Mouse (Mus musculus) right cerebral cortex, adult 2 months (tissue): ENCODE results near the gene Kiz.

Source experiments
- DNase-seq, 2 experiments: peaks; one replicate each; pipeline ENCODE4 v3.0.0; 2021 to 2022; ENCODE audit warnings: low spot score in 2 of 2

Kiz gene

DNA sequence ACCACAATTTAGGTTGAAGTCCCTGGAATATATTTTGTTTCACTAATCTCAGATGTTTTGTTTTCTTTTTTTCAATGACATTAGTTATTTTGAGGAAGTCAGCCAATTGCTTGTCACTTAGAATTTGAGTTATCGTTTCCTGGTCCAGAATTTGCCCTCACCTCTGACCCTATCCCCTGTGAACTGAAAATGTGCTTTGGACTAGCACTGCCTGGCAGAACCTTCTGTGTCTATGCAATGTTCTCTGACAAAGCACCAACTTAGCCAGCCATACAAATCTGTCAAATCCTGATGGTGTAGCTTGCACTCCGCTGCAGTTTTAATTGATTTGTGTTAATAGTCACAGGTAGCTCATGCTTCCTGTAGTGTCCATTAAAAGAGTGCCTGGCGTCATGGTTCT, 10.1 kb downstream of the Kiz start:
- DNase-seq, result no peak

DNA sequence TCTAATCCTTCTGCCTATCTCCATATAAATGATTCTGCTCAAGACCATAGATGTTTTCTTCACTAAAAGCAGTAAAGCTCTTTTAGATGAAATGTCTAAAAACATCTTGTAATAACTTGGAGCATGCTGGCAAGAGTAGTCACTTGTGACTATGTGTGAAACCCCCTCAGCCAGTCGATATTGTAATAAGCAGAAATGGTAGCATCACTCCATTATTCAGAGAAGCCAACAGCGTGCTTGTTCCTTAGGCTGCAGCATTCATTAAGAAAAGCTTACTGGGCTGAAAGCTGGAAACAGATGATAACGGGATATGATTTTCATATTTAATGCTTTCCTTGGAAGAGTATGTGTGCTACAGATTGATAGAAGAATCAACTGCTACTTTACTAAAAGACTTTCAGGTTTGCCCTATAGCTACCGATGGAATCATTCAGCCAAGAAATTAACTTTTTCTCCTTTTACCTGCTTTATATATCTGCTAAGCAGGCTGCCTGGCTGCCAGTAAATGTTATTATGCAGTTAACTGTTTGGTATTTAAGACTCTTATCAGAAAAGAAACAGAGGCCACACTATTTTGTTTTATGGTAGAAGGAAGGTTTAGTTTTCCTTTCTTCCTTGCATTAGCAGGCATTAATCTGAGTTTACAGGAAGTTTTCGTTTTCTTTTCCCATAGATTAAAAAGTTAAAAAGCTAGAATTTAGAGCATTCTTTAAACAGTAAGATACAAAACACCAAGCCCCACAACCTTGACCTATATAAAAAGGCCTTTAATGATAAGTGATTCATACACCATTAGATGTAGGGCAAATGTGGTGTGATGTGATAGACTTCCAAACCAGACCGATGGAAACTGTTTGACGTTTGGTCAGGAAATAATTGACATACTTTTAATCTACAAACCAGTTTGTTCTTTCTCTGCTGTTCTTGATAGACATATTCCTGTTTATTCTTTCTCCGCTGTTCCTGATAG, 15.9 kb downstream of the Kiz start:
- no peak for DNase-seq

DNA sequence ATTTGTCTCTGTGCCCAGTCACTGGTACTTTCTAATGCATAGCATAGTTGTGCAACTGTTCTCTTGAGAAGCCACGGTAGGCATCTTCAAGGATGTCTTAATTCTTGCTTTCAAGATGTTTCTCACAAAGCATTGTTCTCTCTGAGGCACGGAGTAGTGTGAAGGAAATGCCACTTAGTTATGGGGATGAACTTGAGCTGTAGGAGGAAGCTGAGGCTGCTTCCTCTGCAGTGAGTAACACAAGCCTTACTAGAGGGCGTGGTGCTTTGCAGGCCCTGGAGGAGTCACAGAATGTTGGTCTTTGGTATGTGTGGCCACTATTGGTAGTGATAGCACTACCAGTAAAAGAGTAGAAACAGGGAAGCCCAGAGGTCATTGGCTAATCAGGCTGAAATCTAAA, 17.0 kb downstream of the Kiz start:
- no peak for DNase-seq

DNA sequence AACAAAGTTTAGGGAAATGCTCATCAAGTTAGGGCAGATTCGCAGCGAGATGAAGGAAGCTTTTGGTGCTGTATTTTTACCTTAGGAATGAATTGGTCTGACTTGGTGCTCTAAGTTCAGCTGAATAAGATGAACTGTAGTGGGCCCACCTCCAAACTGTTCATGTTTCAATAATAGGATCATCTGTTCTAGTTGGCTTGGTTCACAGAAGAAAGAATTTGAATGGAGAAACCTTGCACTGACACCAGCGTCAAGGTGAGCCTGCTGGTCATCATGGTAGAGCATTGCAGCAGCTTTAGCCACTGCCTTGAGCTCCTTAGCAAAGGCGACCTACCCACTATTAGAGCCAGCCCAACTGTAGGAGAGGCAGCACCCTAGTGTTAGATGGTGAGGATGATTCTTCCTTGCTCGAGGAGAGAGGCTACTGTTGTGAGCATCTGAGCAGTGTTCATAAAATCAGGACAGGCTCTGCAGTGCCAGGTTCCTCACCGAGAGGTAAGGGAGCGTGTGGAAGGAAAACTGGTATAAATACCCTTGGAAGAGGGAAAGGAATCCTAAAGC, 18.3 kb downstream of the Kiz start:
- no peak for DNase-seq

DNA sequence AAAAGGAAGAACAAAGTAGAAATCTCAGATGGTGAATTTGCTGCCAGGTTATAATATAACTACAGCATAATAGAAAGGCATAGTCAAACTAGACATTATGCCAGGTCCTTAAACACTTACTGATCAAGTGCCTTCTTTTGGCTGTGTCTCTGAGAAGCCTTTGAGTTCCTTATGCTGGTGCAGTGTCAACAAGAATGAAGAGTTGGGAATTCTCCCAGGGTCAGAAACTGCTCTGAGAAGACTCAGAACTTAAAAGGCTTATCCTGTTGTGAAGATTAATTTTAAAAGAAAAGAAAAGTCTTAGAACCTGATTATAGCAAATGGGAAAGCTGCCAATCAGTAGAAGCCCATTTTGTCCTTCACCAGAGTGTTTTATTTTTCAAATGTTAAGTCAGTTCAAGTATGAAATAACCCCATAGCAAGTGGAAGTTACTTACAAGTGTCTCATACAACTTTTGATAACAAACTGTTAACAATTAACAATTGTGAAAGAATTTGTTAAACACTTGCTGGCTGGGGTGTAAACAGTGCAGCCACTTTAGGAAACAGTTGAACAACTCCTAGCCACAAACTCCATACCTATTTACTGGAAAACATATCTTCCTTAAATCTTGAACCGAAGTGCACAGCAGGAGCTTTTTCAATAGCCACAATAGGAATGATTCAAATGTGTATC, 21.9 kb downstream of the Kiz start:
- DNase-seq, result no peak

DNA sequence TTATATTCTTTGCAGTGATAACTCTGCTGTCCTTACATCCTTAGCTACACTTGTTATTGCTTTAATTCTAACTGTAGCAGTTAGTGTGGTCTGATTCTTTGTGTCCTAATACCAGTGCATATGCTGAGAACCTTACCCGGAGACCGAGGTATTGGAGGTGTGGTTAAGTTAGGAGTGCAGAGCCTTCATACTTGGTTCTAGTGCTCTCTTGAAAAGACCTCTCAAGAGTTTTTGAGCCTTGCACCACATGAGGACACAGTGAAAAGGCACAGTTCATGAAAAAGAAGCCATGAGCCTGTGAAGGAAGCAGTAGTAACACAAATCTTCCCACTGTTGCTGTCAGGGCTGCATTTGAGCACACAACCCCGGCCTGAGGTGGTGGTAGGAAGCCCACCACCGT, 26.0 kb downstream of the Kiz start:
- no peak for DNase-seq

DNA sequence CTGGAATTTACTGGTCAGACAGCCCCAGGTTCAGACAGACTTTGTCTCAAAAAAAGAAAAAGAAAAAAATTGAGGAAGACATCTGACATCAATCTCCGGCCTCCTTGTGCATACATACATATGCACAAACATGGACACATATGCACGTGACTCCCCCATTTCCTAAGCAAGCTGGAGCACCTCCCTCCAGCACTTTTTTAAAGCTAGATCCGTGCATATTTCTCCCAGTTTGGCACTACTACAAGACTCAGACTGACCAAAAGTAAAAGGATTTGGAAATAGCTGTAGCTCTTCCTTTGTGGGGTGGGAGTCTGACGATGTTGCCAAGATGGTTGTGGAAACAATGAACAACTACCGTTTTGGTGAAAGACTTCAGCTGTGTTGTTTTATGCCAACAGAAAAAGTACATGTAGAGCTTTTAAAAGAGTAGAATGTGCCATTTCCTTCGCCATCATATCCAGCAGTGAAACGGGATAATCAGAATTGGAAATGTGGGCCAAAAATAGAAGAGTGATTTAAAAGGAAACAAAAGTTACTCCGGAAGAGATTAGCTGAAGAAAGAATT, 28.7 kb downstream of the Kiz start:
- DNase-seq, result no peak

DNA sequence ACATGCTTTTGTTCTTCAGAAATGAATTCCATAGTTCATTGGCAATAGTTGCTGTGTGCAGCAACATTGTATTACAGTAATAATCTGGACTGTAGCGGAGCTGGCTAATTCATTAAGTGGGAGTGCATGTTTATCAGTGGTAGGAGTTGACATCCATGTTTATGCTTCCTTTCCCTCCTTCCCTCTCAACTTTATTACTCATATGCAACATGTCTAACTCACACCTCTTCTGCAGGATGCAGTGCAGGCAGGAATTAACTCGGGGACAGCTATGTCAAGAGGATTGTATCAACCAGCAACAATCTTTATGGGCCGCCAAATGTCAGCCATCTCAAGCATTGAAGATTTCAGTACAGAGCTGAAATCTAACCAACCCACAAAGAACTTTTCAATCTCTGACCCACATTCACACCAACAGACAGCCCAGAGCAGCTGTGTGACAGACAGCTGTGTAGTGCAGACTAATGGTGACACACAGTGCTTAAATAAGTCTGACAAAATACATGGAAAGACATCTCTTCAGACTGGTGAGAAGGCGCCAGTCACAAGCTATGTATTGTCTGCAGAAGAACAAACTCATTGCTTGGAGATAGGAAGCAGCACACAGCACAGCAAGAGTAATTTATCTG, 33.2 kb downstream of the Kiz start:
- no peak for DNase-seq

DNA sequence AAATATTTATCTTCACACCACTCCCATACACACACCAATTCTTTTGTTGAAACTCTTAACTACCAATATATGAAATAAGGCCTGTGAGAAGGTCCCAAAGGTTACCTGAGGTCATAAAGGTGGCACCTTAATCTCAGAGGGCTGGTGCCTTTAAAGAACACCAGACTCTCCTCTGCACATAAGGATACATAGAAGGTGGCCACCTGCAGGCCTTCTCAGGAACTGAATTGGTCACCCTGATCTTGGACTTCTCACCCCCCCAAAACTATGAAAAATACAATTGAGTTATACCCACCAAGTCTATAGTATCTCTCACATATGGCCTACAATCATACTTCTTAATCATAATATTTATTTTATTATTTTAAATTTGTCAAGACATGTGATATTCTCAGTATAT, 43.3 kb downstream of the Kiz start:
- no peak for DNase-seq

DNA sequence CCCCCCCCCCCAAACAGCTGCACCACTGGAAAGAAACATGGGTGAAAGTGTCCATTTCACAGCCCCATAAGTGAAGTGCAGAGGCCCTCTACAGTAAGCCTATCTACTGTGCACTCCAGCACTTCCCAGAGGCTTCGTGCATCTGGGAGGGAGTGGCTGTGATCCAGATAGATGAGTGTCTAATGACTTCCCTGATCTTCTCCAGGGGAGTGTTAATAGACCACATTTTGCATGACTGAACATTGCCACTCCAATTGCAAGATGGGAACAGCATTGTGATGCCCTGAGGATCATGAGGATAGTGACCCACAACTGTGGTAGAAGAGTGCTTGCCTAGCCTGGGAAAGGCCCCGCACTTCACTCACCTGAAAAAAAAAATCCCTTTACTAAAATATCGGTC, 60.4 kb downstream of the Kiz start:
- DNase-seq, result no peak

DNA sequence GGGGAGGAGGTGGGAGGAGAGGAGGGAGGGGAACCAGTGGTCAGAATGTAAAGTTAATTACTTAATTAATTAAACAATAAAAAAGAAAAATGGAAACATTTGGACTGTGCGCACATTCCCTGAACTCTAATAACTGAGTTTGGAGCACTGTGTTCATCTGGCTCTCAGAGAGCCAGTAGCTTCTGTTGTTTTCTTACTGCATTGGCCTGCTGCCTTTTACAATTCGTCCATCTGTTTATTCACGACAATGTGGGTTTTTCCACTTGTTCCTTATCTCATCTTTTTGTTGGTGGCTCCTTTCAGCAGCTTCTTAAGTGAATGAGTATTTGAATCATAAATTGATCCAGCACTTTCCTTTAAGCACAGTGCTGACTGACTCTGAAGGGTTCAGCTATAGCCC, 62.1 kb downstream of the Kiz start:
- no peak for DNase-seq

DNA sequence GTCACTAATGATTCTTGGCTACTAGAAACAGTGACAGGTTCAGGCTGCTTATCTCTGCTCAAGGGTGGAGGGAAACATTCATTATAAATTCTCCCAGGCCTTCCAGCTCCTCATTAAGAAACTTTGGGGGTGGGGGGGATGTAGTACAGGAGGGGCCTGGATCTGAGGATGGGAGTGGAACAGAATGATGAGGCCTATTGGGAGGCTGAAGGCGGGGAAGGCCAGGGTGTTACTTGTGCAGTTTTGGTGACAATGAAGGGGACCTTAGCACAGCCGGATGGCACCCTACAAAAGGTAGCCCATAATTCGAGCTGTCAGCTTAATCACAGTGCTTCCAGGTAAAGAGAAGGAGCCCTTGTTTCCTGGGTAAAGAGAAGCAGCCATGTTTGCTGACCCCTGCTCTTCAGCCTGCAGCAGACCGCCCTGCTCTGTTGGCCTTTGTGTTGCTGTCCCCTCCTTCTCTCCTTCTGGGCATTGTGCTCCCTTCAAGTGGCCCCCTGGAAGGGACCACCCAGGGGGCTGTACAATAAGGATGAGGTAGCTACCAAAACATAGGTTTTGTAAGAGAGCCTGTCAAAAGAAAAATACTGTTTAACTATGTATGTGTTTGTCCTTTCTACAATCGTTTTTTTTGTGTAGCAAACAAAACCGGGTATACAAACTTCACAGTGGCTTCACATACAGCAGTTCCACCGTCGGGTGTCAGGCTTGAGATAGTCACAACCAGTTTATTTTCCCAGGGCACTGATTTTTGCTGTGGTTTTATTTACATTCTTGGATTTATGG, 64.9 kb downstream of the Kiz start:
- DNase-seq, result no peak

DNA sequence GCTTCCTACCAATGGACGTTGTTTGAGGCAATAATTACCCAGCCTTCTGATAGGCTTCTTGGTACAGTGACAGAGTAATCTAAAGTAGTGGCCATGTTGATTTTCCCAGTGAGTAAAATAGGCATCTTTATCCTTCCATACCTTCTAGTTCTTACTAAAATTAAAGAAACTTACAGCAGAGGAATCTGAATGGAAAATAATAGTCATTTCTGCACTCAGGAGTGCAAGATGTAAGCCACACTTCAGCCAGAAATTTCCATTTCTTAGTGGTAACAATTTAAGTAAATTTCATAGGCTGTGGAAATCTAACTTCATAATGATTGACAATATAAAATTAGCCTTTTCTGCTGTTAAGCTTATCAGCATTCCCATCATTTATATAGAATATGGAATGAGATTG, 69.6 kb downstream of the Kiz start:
- DNase-seq, result no peak

DNA sequence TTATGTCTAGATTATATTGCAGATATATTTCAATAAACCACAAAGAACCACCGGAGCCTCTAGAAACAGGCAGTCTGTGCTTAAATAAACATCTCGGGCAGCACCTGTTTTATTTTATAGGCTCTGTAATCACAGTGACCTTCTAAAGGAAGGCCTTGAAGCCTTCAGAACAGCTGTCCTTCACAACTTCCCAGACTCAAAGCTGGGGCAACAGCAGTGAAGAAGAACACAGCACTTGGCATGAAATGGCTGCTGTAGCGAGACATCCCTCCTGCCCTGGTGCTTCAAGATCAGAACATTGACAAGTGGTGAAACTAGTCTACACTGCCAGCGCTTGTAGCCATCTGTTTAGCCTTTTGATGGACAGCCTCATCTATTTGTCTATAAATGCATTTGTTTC, 70.2 kb downstream of the Kiz start:
- no peak for DNase-seq

DNA sequence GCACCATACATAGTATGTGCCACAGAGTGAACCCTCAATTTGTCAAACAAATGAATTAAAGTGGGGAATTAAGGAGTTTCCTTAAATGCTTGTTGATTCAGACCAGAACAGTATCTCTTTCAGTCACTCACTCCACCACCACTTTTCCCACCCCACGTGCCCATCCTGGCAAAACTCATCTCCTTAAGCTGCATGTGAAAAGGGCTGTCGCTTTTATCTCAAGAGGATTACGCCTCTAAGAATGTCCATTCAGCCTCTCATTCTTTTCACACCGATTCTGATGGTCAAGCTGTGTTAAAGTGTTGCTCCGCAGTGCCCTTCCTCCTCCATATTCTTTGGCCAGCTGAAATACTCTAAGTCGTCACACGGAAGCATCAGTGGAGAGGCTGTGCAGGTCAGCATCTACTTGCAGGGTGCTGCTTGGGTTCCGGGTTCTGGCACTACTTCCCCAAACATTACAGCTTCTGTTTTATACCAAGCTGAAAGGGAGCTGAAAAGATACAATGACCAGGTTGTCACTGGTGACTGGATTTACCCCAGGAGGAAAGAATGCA, 92.6 kb downstream of the Kiz start:
- no peak for DNase-seq

DNA sequence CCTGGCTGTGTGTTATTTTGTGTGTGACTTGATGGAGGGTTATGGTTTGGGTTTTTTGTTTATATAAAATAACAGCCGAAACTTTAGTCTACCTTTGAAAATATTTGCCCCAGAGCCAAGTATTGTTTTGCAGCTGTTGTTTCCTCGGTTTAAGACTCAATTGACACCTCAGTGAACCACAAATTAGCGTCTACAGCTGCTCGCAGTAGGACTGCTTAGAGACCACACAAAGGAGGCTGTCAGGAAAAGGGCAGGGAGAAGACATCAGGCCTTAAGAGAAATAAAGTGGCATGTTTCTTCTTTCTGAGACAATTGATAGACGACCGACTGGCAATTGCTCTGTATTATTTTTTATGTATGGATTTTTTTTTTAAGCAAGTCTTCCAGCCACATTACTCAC, 100.7 kb downstream of the Kiz start:
- no peak for DNase-seq

DNA sequence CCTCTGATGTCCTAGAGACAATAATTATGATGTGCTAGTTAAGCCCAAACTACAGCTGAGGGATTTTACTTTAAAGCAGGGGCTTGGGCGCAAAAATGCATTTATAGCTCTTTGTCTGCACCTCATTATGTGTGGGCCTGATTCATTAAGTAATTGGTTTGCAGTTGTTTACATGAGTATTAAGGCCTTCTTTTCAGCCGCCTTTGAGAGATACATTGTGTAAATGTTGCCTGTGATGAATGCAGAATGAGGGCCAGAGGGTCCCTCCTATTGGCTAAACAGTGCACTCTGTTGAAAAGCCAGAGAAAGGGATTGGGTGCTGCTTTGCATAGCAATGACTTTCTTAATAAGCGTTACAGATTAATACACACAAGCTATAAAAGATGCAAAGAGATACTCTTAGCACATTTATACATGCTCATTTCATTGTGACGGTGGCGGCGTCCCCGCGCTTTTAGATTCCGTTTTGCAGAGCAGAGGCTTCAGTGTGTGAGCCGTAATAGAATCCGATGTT, 102.8 kb downstream of the Kiz start:
- DNase-seq, result peak; percentile 35 to 53

DNA sequence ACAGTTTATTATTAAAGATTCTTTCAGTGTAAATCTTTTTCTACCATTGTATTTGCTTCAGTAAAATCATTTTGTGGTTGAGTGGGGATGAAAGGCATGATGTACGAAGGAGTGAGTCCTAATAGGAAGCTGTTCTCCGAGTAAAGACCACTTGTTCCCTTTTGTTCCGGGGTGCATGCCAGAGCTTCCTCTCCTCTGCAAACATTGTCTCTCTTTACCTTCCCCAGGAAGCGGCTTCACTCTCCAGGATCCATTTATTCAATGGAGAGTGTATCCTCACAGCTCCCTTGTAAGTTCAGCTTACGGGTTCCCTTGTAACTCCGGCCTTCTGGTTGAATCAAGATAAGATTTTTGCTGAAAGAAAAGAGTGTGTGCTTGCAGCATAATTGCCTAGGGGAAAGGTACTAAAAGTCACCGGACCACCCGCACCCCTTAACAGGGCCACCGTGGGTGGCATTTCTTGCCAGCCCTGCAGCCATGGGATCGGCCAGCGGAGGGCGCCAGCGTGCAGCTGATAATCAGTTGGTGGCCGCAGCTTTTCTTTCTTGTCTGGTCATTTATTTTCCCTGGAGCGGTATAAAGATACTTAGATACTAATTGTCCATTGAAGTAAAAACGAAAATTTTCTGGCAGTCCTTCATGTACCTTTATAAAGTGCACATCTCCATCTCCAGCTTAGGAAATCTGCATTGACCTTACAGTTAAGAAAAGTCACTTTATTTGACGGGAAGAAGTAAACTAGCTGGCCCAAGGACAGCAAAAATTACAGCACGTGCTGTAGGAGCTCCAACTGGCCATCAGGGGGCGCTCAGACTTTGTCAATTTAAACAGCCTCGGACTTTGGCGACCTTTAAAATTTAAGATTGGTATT, 103.5 kb downstream of the Kiz start:
- peak; percentile 87 to 91 for DNase-seq

DNA sequence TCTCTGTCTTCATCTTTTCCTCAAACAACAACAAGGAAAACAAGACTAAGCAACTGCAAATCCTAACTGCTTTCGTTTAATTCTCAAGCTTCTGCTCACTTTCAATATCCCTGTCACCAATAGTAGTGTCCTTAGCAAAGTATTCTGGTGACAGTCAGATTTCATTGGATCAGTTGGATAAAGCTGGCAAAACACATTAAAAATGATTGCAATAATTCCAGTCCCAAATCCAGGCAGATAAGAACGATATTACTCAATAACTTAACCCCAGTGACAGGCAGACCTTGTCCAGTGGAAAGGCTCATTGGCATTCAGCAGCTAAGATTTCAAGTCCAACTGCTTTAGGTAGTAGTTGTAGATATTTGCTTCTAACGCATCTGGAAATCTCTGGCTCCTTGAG, 119.4 kb downstream of the Kiz start:
- DNase-seq, result no peak
